Mouse (Mus musculus) embryonic facial prominence, embryonic 12.5 days (tissue): Measurements from ENCODE around the gene Vtn. TPM values are rescaled to one million over a fixed set of nuclear protein-coding genes. Genes with fewer than 3 reads are reported as not detected.

ENCODE experiments used
- ATAC-seq: fragments of 200-750 bp; cut with Nextera tagmentation; 2 replicates; pipeline ENCODE4 v1.8.0; 2017; ENCODE audit not compliant: insufficient number of reproducible peaks, insufficient read depth, low FRiP score, low TSS enrichment
- H3K27ac ChIP-seq: fragments of 300-500 bp; sonication (generic); 2 replicates; pipeline ENCODE4 v1.5.1; 2016; ENCODE audit warnings: mild to moderate bottlenecking
- H3K27me3 ChIP-seq: fragments of 300-500 bp; sonication (generic); 2 replicates; pipeline ENCODE4 v1.6.1; 2016; ENCODE audit warnings: mild to moderate bottlenecking, moderate library complexity
- H3K36me3 ChIP-seq: fragments of 300-500 bp; sonication (generic); 2 replicates; pipeline ENCODE4 v1.6.1; 2016; ENCODE audit warnings: mild to moderate bottlenecking
- H3K4me1 ChIP-seq: fragments of 300-500 bp; sonication (generic); 2 replicates; pipeline ENCODE4 v1.6.1; 2016
- H3K4me2 ChIP-seq: fragments of 300-500 bp; sonication (generic); replicated peaks from 2 replicates; pipeline ENCODE4 v1.6.1; 2016; ENCODE audit warnings: mild to moderate bottlenecking, moderate library complexity
- H3K4me3 ChIP-seq: fragments of 300-500 bp; sonication (generic); 2 replicates; pipeline ENCODE4 v1.5.1; 2016; ENCODE audit warnings: mild to moderate bottlenecking
- H3K9ac ChIP-seq: fragments of 300-500 bp; sonication (generic); 2 replicates; pipeline ENCODE4 v1.6.1; 2016; ENCODE audit warnings: mild to moderate bottlenecking, moderate library complexity
- H3K9me3 ChIP-seq: fragments of 300-500 bp; sonication (generic); 2 replicates; pipeline ENCODE4 v1.6.1; 2016; ENCODE audit warnings: mild to moderate bottlenecking, moderate library complexity
- WGBS: fragments of 180-500 bp; shearing (Covaris S2); methylation state at CpG from one replicate; pipeline ENCODE4 v1.1.7; 2016; 5-methylcytosine and 5-hydroxymethylcytosine counted together
- polyA plus RNA-seq: library from polyadenylated mRNA; unstranded; fragments of >200 nt; fragmentation: Nextera tagmentation; extraction: Ambion mirVana; gene quantifications from 2 replicates; pipeline ENCODE4 v1.2.1, GENCODE M21; 2016

Vtn gene
- polyA plus RNA-seq, 1 experiment from 2014 or later: 11.8 TPM

- no peaks in the 10 kb centered on the region for H3K27me3 ChIP-seq
- H3K27ac ChIP-seq: peak overlapping the region; percentile 75
- H3K9me3 ChIP-seq: no peaks in the 10 kb centered on the region
- H3K36me3 ChIP-seq: peaks cover 29% of the 10 kb centered on the region
- ATAC-seq: no peak
- WGBS: 2% methylated on average over 14 of the region's 14 CpGs
- peak overlapping the region; percentile 67 for H3K9ac ChIP-seq
- H3K4me2 ChIP-seq: peak overlapping the region; percentile 59
- H3K4me3 ChIP-seq: peak overlapping the region; percentile 62
- H3K4me1 ChIP-seq: peaks cover 21% of the 10 kb centered on the region
These were observed 37.8 kb downstream of the Vtn start for GRCm38 (mm10) chr11:78536690-78537084.

DNA sequence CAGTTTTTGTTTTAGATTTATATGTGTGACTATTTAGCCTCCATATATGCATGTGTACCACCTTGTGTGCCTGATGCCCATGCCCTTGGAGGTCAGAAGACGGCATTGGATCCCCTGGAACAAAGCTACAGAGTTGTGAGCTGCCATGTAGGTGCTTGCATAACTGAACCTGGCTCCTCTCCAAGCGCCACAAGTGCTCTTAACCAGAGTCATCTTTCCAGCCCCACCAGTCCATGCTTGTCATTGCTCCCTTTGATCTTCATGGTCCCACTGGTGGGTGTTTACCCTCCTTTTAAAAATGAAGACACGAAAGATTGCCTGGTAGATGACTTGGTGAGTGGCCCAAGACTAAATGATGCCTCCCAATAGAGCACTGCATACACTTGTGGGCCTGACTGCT is 41.5 kb downstream of the Vtn start:
- Histone ChIP-seq H3K4me3 (no peak overlapping the region), H3K9me3 (no peaks in the 10 kb centered on the region), H3K4me2 (no peak overlapping the region), H3K36me3 (peaks cover 45% of the 10 kb centered on the region), H3K9ac (no peak overlapping the region), H3K4me1 (peaks cover 10% of the 10 kb centered on the region), H3K27ac (no peak overlapping the region), H3K27me3 (no peaks in the 10 kb centered on the region)
- no peak for ATAC-seq
- WGBS: 86% methylated on average over 3 of the region's 3 CpGs

- H3K27ac ChIP-seq: no peak overlapping the region
- peaks cover 10% of the 10 kb centered on the region for H3K4me1 ChIP-seq
- H3K4me2 ChIP-seq: no peak overlapping the region
- no peaks in the 10 kb centered on the region for H3K9me3 ChIP-seq
- no peak overlapping the region for H3K9ac ChIP-seq
- ATAC-seq: no peak
- peaks cover 38% of the 10 kb centered on the region for H3K36me3 ChIP-seq
- WGBS: 92% methylated on average over 7 of the region's 7 CpGs
- H3K27me3 ChIP-seq: no peaks in the 10 kb centered on the region
- no peak overlapping the region for H3K4me3 ChIP-seq
These were observed 45.7 kb downstream of the Vtn start for GRCm38 (mm10) chr11:78544449-78545111.

DNA sequence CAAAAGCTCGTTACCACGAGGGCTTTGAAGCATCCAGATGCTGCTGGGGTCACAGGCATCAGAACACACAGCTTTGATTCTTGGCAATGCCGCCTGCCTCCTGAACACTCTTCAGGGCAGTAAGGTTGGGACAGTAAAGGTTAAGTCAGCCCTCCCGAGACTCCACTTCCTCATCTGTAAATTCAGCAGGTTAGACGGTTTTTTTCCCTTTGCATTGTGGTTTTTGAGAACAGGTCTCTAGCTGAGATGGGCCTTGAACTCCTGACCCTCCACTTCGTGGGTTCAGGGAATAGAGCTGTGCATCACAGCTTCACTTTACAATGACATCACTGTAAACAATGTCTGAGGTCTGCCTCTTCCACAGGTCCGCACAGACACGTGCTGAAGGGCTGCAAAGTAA is 46.3 kb downstream of the Vtn start:
- H3K36me3 ChIP-seq: peaks cover 33% of the 10 kb centered on the region
- no peak for ATAC-seq
- no peaks in the 10 kb centered on the region for H3K9me3 ChIP-seq
- H3K27me3 ChIP-seq: no peaks in the 10 kb centered on the region
- no peak overlapping the region for H3K27ac ChIP-seq
- no peak overlapping the region for H3K9ac ChIP-seq
- H3K4me3 ChIP-seq: no peak overlapping the region
- 74% methylated on average over 8 of the region's 8 CpGs for WGBS
- H3K4me2 ChIP-seq: no peak overlapping the region
- peaks cover 12% of the 10 kb centered on the region for H3K4me1 ChIP-seq

DNA sequence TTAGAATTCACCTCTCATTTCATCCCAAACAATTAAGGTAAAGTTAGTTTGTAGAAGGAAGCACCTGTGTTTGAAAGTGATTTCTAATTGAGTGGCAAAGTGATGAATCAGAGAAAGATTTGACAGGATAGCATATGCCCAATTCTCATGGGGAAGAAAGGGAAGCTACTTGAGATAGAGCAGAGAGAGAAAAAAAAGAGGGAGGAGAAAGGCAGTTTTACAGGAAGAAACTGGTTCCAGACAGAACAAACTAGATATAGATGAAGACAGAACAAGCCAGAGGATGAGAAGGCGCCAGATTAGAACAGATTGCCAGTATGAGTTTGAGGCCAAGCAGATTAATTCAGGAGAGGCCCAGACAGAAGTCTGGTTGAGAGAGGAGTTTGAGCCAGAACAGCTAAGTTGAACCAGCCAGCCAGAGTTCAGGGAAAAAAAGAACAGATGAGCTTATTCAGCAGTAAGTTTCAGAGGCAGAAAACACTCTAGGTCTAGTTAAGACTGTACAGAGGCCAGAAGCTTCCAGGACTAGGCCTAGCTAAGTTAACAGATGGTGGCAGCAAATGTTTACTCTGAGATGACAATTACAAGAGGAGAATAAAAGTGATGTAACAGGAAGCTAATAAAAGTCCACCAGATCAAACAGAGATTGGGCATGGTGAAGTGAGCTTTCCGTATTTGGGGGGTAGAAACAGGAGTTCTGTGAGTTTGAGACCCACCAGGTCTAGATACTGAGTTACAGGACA is 49.0 kb downstream of the Vtn start:
- 94% methylated on average over 2 of the region's 2 CpGs for WGBS

GRCm38 (mm10) chr11:78549491-78549987 is 50.6 kb downstream of the Vtn start:
- H3K4me3 ChIP-seq: peak overlapping the region; percentile 70
- H3K27ac ChIP-seq: no peak overlapping the region
- 11% methylated on average over 5 of the region's 5 CpGs for WGBS
- H3K4me2 ChIP-seq: peak overlapping the region; percentile 72
- peaks cover 5% of the 10 kb centered on the region for H3K36me3 ChIP-seq
- H3K4me1 ChIP-seq: peaks cover 12% of the 10 kb centered on the region
- no peaks in the 10 kb centered on the region for H3K27me3 ChIP-seq
- H3K9ac ChIP-seq: peak overlapping the region; percentile 73; the same call in 1 of the 2 replicates
- H3K9me3 ChIP-seq: 0 out of 2 replicates have a peak, but pooled peaks cover 2% of the 10 kb centered on the region
- ATAC-seq: no peak

More for the DNA sequence above, 49.0 kb downstream of the Vtn start:
- H3K4me3 ChIP-seq: no peak overlapping the region
- peaks cover 12% of the 10 kb centered on the region for H3K4me1 ChIP-seq
- peaks cover 18% of the 10 kb centered on the region for H3K36me3 ChIP-seq
- H3K4me2 ChIP-seq: no peak overlapping the region
- H3K9me3 ChIP-seq: no peaks in the 10 kb centered on the region
- H3K27me3 ChIP-seq: no peaks in the 10 kb centered on the region
- H3K27ac ChIP-seq: no peak overlapping the region
- H3K9ac ChIP-seq: no peak overlapping the region
- ATAC-seq: no peak

GRCm38 (mm10) chr11:78550168-78551058 is 51.5 kb downstream of the Vtn start, which contains the start of gene Tmem97:
Tmem97 (minus strand) TSS chr11:78550777.
- Histone ChIP-seq H3K4me1 (peaks cover 12% of the 10 kb centered on the region), H3K27me3 (no peaks in the 10 kb centered on the region), H3K4me2 (peak within 1 kb of the TSS; percentile 72), H3K36me3 (peaks cover 4% of the 10 kb centered on the region), H3K9ac (peak within 1 kb of the TSS; percentile 73), H3K4me3 (peak within 1 kb of the TSS; percentile 70), H3K27ac (peak within 1 kb of the TSS; percentile 81), H3K9me3 (0 out of 2 replicates have a peak, but pooled peaks cover 2% of the 10 kb centered on the region)
- ATAC-seq: peak; percentile 100
- WGBS: under 1% methylated on average over 60 of the region's 60 CpGs

DNA sequence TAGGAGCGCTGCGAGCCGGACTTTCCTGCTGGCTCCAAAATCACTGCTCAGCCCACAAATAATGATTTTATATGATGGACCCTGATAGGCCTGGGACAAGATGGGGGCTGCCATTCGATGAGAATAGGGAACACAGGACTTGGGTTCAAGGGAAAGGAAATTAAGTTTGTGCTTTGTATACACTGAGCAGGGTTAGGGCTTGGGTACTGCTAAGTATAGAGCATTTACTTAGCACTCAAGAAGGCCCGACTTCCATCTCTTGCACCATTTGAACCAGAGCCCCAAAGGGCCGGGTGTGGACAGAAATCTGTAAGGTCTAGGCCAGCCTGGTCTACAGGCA is 52.1 kb downstream of the Vtn start:
- 34% methylated on average over 6 of the region's 6 CpGs for WGBS
- H3K4me1 ChIP-seq: peaks cover 12% of the 10 kb centered on the region
- H3K27ac ChIP-seq: peak overlapping the region; percentile 61
- H3K4me3 ChIP-seq: peak overlapping the region; percentile 70
- H3K9ac ChIP-seq: peak overlapping the region; percentile 43
- no peaks in the 10 kb centered on the region for H3K36me3 ChIP-seq
- peak; percentile 53; the same call in 1 of the 2 replicates for ATAC-seq
- H3K27me3 ChIP-seq: no peaks in the 10 kb centered on the region
- 0 out of 2 replicates have a peak, but pooled peaks cover 2% of the 10 kb centered on the region for H3K9me3 ChIP-seq
- H3K4me2 ChIP-seq: peak overlapping the region; percentile 72

Other genes starting within 250 kb of the Vtn start
- gene 2610507B11Rik, start 237.3 kb upstream of the Vtn start, polyA plus RNA-seq: 72.1 and 79.5 TPM in 2 replicates
- gene BC030499, start 208.2 kb upstream of the Vtn start, polyA plus RNA-seq: 0.32 and 0.52 TPM in 2 replicates
- gene Spag5, start 197.6 kb upstream of the Vtn start, polyA plus RNA-seq: 49.2 and 50.8 TPM in 2 replicates
- gene Aldoc, start 176.1 kb upstream of the Vtn start, polyA plus RNA-seq: 4.6 and 5.3 TPM in 2 replicates
- gene Pigs, start 170.7 kb upstream of the Vtn start, polyA plus RNA-seq: 71.1 and 74.3 TPM in 2 replicates
- gene Unc119, start 155.6 kb upstream of the Vtn start, polyA plus RNA-seq: 93.2 and 99.5 TPM in 2 replicates
- 0.09 and 0.18 TPM in 2 replicates for gene Foxn1, start 112.5 kb upstream of the Vtn start, polyA plus RNA-seq
- gene Slc13a2, start 76.9 kb upstream of the Vtn start, polyA plus RNA-seq: not detected in 2 replicates
- 15.4 and 15.5 TPM in 2 replicates for gene Slc46a1, start 33.4 kb upstream of the Vtn start, polyA plus RNA-seq
- 5.2 and 7.3 TPM in 2 replicates for gene Sarm1, start 1.3 kb upstream of the Vtn start, polyA plus RNA-seq
- not detected in 2 replicates for gene Sebox, start 4.4 kb downstream of the Vtn start, polyA plus RNA-seq
- 53.4 and 60.7 TPM in 2 replicates for gene Tmem199, start 13.1 kb downstream of the Vtn start, polyA plus RNA-seq
- gene Poldip2, start 13.1 kb downstream of the Vtn start, polyA plus RNA-seq: 180 and 183 TPM in 2 replicates
- gene Tnfaip1, start 37.2 kb downstream of the Vtn start, polyA plus RNA-seq: 78.2 and 82.2 TPM in 2 replicates
- 136 and 139 TPM in 2 replicates for gene Ift20, start 37.3 kb downstream of the Vtn start, polyA plus RNA-seq
- gene Tmem97, start 51.7 kb downstream of the Vtn start, polyA plus RNA-seq: 55.9 and 56.0 TPM in 2 replicates
- 14.8 and 15.7 TPM in 2 replicates for gene Nlk, start 198.3 kb downstream of the Vtn start, polyA plus RNA-seq